Mouse (Mus musculus): Measurements from ENCODE around the gene Inpp5a. TPM values are rescaled to one million over a fixed set of nuclear protein-coding genes. Genes with fewer than 3 reads are reported as not detected.

The Inpp5a gene
- polyA plus RNA-seq, 1 experiment from 2014 or later: 23.0 TPM

- WGBS: 83% methylated on average over 10 of the region's 10 CpGs
- Histone ChIP-seq H3K4me3 (replicated peaks; ENCODE audit: low read depth, low read length) (no peak overlapping the region), H3K4me2 (ENCODE audit: low read length) (no peak overlapping the region), H3K27me3 (ENCODE audit: control insufficient read depth, insufficient read depth, low read length) (no peaks in the 10 kb centered on the region), H3K9me3 (ENCODE audit: control insufficient read depth, low read length) (no peaks in the 10 kb centered on the region), H3K4me1 (ENCODE audit: control insufficient read depth, insufficient read depth, low read length) (no peaks in the 10 kb centered on the region), H3K9ac (replicated peaks; ENCODE audit: low read length) (no peak overlapping the region), H3K36me3 (ENCODE audit: control insufficient read depth, insufficient read depth, low read length) (no peaks in the 10 kb centered on the region), H3K27ac (replicated peaks; ENCODE audit: low read depth, low read length) (no peak overlapping the region)
- no peak for ATAC-seq (ENCODE audit: low FRiP score, low TSS enrichment)
- no peak for DNase-seq
Measured at GRCm38 (mm10) chr7:139467177-139467895, 78.4 kb downstream of the Inpp5a start.

- H3K9me3 ChIP-seq (ENCODE audit: control insufficient read depth, low read length): no peaks in the 10 kb centered on the region
- no peaks in the 10 kb centered on the region for H3K36me3 ChIP-seq (ENCODE audit: control insufficient read depth, insufficient read depth, low read length)
- no peaks in the 10 kb centered on the region for H3K4me1 ChIP-seq (ENCODE audit: control insufficient read depth, insufficient read depth, low read length)
- ATAC-seq (ENCODE audit: low FRiP score, low TSS enrichment) (no peak), DNase-seq (no peak)
- H3K27me3 ChIP-seq (ENCODE audit: control insufficient read depth, insufficient read depth, low read length): no peaks in the 10 kb centered on the region
- no peak overlapping the region for H3K4me3 ChIP-seq (replicated peaks; ENCODE audit: low read depth, low read length)
- H3K27ac ChIP-seq (replicated peaks; ENCODE audit: low read depth, low read length): no peak overlapping the region
- WGBS: 86% methylated on average over 4 of the region's 4 CpGs
- H3K9ac ChIP-seq (replicated peaks; ENCODE audit: low read length): no peak overlapping the region
- H3K4me2 ChIP-seq (ENCODE audit: low read length): no peak overlapping the region
Measured at GRCm38 (mm10) chr7:139467896-139468279, 79.0 kb downstream of the Inpp5a start.

GRCm38 (mm10) chr7:139468440-139468839 lies 79.5 kb downstream of the Inpp5a start:
- H3K4me3 ChIP-seq (replicated peaks; ENCODE audit: low read depth, low read length): no peak overlapping the region

GRCm38 (mm10) chr7:139469457-139469856 lies 80.5 kb downstream of the Inpp5a start:
- DNase-seq (no peak), ATAC-seq (ENCODE audit: low FRiP score, low TSS enrichment) (no peak)
- Histone ChIP-seq H3K9ac (replicated peaks; ENCODE audit: low read length) (no peak overlapping the region), H3K4me1 (ENCODE audit: control insufficient read depth, insufficient read depth, low read length) (no peaks in the 10 kb centered on the region), H3K4me2 (ENCODE audit: low read length) (no peak overlapping the region), H3K36me3 (ENCODE audit: control insufficient read depth, insufficient read depth, low read length) (no peaks in the 10 kb centered on the region), H3K27ac (replicated peaks; ENCODE audit: low read depth, low read length) (no peak overlapping the region), H3K4me3 (replicated peaks; ENCODE audit: low read depth, low read length) (no peak overlapping the region), H3K9me3 (ENCODE audit: control insufficient read depth, low read length) (no peaks in the 10 kb centered on the region), H3K27me3 (ENCODE audit: control insufficient read depth, insufficient read depth, low read length) (no peaks in the 10 kb centered on the region)
- 87% methylated on average over 4 of the region's 4 CpGs for WGBS

More at GRCm38 (mm10) chr7:139468440-139468839, 79.5 kb downstream of the Inpp5a start:
- WGBS: 52% methylated on average over 2 of the region's 2 CpGs
- Histone ChIP-seq H3K4me2 (ENCODE audit: low read length) (no peak overlapping the region), H3K9ac (replicated peaks; ENCODE audit: low read length) (no peak overlapping the region), H3K27me3 (ENCODE audit: control insufficient read depth, insufficient read depth, low read length) (no peaks in the 10 kb centered on the region), H3K9me3 (ENCODE audit: control insufficient read depth, low read length) (no peaks in the 10 kb centered on the region), H3K4me1 (ENCODE audit: control insufficient read depth, insufficient read depth, low read length) (no peaks in the 10 kb centered on the region), H3K36me3 (ENCODE audit: control insufficient read depth, insufficient read depth, low read length) (no peaks in the 10 kb centered on the region), H3K27ac (replicated peaks; ENCODE audit: low read depth, low read length) (no peak overlapping the region)
- DNase-seq (no peak), ATAC-seq (ENCODE audit: low FRiP score, low TSS enrichment) (no peak)

- H3K27ac ChIP-seq (replicated peaks; ENCODE audit: low read depth, low read length): no peak overlapping the region
- WGBS: 89% methylated on average over 2 of the region's 2 CpGs
- H3K36me3 ChIP-seq (ENCODE audit: control insufficient read depth, insufficient read depth, low read length): no peaks in the 10 kb centered on the region
- ATAC-seq (ENCODE audit: low FRiP score, low TSS enrichment): no peak
- H3K4me3 ChIP-seq (replicated peaks; ENCODE audit: low read depth, low read length): no peak overlapping the region
- no peak overlapping the region for H3K9ac ChIP-seq (replicated peaks; ENCODE audit: low read length)
- no peaks in the 10 kb centered on the region for H3K27me3 ChIP-seq (ENCODE audit: control insufficient read depth, insufficient read depth, low read length)
- H3K9me3 ChIP-seq (ENCODE audit: control insufficient read depth, low read length): no peaks in the 10 kb centered on the region
- no peak overlapping the region for H3K4me2 ChIP-seq (ENCODE audit: low read length)
- no peaks in the 10 kb centered on the region for H3K4me1 ChIP-seq (ENCODE audit: control insufficient read depth, insufficient read depth, low read length)
- DNase-seq: no peak
Measured at GRCm38 (mm10) chr7:139470481-139470880, 81.6 kb downstream of the Inpp5a start.

GRCm38 (mm10) chr7:139472052-139472451 lies 83.1 kb downstream of the Inpp5a start:
- DNase-seq: no peak
- Histone ChIP-seq H3K4me2 (ENCODE audit: low read length) (no peak overlapping the region), H3K4me1 (ENCODE audit: control insufficient read depth, insufficient read depth, low read length) (no peaks in the 10 kb centered on the region), H3K9me3 (ENCODE audit: control insufficient read depth, low read length) (no peaks in the 10 kb centered on the region), H3K4me3 (replicated peaks; ENCODE audit: low read depth, low read length) (no peak overlapping the region), H3K27me3 (ENCODE audit: control insufficient read depth, insufficient read depth, low read length) (no peaks in the 10 kb centered on the region), H3K27ac (replicated peaks; ENCODE audit: low read depth, low read length) (no peak overlapping the region), H3K36me3 (ENCODE audit: control insufficient read depth, insufficient read depth, low read length) (no peaks in the 10 kb centered on the region), H3K9ac (replicated peaks; ENCODE audit: low read length) (no peak overlapping the region)
- no peak for ATAC-seq (ENCODE audit: low FRiP score, low TSS enrichment)
- 83% methylated on average over 1 of the region's 1 CpGs for WGBS

- 37% methylated on average over 7 of the region's 7 CpGs for WGBS
- H3K9me3 ChIP-seq (ENCODE audit: control insufficient read depth, low read length): no peaks in the 10 kb centered on the region
- H3K4me3 ChIP-seq (replicated peaks; ENCODE audit: low read depth, low read length): no peak overlapping the region
- H3K4me2 ChIP-seq (ENCODE audit: low read length): no peak overlapping the region
- H3K4me1 ChIP-seq (ENCODE audit: control insufficient read depth, insufficient read depth, low read length): no peaks in the 10 kb centered on the region
- ATAC-seq (ENCODE audit: low FRiP score, low TSS enrichment) (peak; percentile 63; the same call in 1 of the 2 replicates), DNase-seq (peak; percentile 92)
- no peak overlapping the region for H3K9ac ChIP-seq (replicated peaks; ENCODE audit: low read length)
- no peaks in the 10 kb centered on the region for H3K36me3 ChIP-seq (ENCODE audit: control insufficient read depth, insufficient read depth, low read length)
- H3K27ac ChIP-seq (replicated peaks; ENCODE audit: low read depth, low read length): no peak overlapping the region
- H3K27me3 ChIP-seq (ENCODE audit: control insufficient read depth, insufficient read depth, low read length): no peaks in the 10 kb centered on the region
Measured at GRCm38 (mm10) chr7:139472865-139473549, 84.1 kb downstream of the Inpp5a start.

GRCm38 (mm10) chr7:139475896-139476295 lies 87.0 kb downstream of the Inpp5a start:
- Histone ChIP-seq H3K36me3 (ENCODE audit: control insufficient read depth, insufficient read depth, low read length) (no peaks in the 10 kb centered on the region), H3K4me1 (ENCODE audit: control insufficient read depth, insufficient read depth, low read length) (no peaks in the 10 kb centered on the region), H3K9me3 (ENCODE audit: control insufficient read depth, low read length) (no peaks in the 10 kb centered on the region), H3K27me3 (ENCODE audit: control insufficient read depth, insufficient read depth, low read length) (no peaks in the 10 kb centered on the region), H3K4me2 (ENCODE audit: low read length) (no peak overlapping the region), H3K27ac (replicated peaks; ENCODE audit: low read depth, low read length) (no peak overlapping the region), H3K4me3 (replicated peaks; ENCODE audit: low read depth, low read length) (no peak overlapping the region), H3K9ac (replicated peaks; ENCODE audit: low read length) (no peak overlapping the region)
- WGBS: 58% methylated on average over 4 of the region's 4 CpGs
- DNase-seq: peak; percentile 31
- no peak for ATAC-seq (ENCODE audit: low FRiP score, low TSS enrichment)

- Histone ChIP-seq H3K4me2 (ENCODE audit: low read length) (no peak overlapping the region), H3K27ac (replicated peaks; ENCODE audit: low read depth, low read length) (no peak overlapping the region), H3K9ac (replicated peaks; ENCODE audit: low read length) (no peak overlapping the region), H3K4me3 (replicated peaks; ENCODE audit: low read depth, low read length) (no peak overlapping the region), H3K36me3 (ENCODE audit: control insufficient read depth, insufficient read depth, low read length) (no peaks in the 10 kb centered on the region), H3K4me1 (ENCODE audit: control insufficient read depth, insufficient read depth, low read length) (no peaks in the 10 kb centered on the region), H3K9me3 (ENCODE audit: control insufficient read depth, low read length) (no peaks in the 10 kb centered on the region), H3K27me3 (ENCODE audit: control insufficient read depth, insufficient read depth, low read length) (no peaks in the 10 kb centered on the region)
- DNase-seq (no peak), ATAC-seq (ENCODE audit: low FRiP score, low TSS enrichment) (no peak)
- WGBS: 66% methylated on average over 2 of the region's 2 CpGs
Measured at GRCm38 (mm10) chr7:139476700-139477099, 87.8 kb downstream of the Inpp5a start.
